In the genomic region with DNA sequence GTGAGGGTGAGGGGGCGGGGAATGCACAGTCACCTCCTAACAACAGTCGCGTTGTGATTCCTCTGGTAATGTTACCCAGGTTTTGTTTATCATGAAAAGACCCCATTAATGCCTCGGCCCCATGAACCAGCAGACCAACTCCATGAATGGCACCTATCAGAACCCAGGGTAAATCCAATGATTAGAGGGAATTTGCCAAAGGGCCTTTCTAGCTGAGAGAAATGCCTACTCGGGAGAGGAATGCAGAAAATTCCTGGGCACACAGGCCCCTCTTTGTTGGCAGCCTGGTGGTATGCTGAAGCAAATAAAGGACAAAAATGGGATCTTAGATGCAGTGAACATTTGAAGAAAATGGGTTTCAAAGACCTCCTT, we compare ENCODE assay signal across 9 mouse cellular contexts. TPM values are rescaled to one million over a fixed set of nuclear protein-coding genes. Genes with fewer than 3 reads are reported as not detected.
DNase-seq lines count a peak whose midpoint lies in the region; ATAC-seq lines count a peak whose summit lies in the region.
"Had no signal": no experiment of that assay in that cellular context is flagged by ENCODE, and none has a peak within 500 bp of the region (broad histone marks: within the 10 kb centered on the region; RNA-seq: fewer than 3 reads in every experiment).

No protein-coding gene starts in this region.

- H3K4me2 ChIP-seq in heart, embryonic 15.5 days: no peak overlapping the region
- H3K4me2 ChIP-seq in hindbrain, embryonic 12.5 days (replicated peaks): peak overlapping the region; percentile 38; the same call in 1 of the 2 replicates
- 0 out of 2 replicates have a peak overlapping the region, but pooled peaks have one; percentile 37 for H3K4me2 ChIP-seq in midbrain, embryonic 12.5 days (replicated peaks)

- whole genome bisulfite sequencing in heart, embryonic 15.5 days: 43% methylated on average over 5 of the region's 5 CpGs
- 7% methylated on average over 4 of the region's 5 CpGs for WGBS in hindbrain, embryonic 12.5 days
- WGBS in midbrain, embryonic 12.5 days: 6% methylated on average over 4 of the region's 5 CpGs

- no peak overlapping the region for H3K9ac ChIP-seq in heart, embryonic 15.5 days
- no peak overlapping the region for H3K9ac ChIP-seq in hindbrain, embryonic 12.5 days
- H3K9ac ChIP-seq in midbrain, embryonic 12.5 days (replicated peaks): no peak overlapping the region

- peak overlapping the region; percentile 15; the same call in 1 of the 2 replicates for H3K27ac ChIP-seq in heart, embryonic 15.5 days
- H3K27ac ChIP-seq in hindbrain, embryonic 12.5 days: peak overlapping the region; percentile 86
- peak overlapping the region; percentile 81 for H3K27ac ChIP-seq in midbrain, embryonic 12.5 days (replicated peaks)

- intact Hi-C loops in heart, postnatal 36 days (cut with DNase I): no loop called here

- H3K27me3 ChIP-seq in heart, embryonic 15.5 days: no peaks in the 10 kb centered on the region
- no peaks in the 10 kb centered on the region for H3K27me3 ChIP-seq in hindbrain, embryonic 12.5 days
- no peaks in the 10 kb centered on the region for H3K27me3 ChIP-seq in midbrain, embryonic 12.5 days

- no peaks in the 10 kb centered on the region for H3K36me3 ChIP-seq in heart, embryonic 15.5 days
- H3K36me3 ChIP-seq in hindbrain, embryonic 12.5 days: no peaks in the 10 kb centered on the region
- H3K36me3 ChIP-seq in midbrain, embryonic 12.5 days: no peaks in the 10 kb centered on the region

- peaks cover 38% of the 10 kb centered on the region for H3K4me1 ChIP-seq in heart, embryonic 15.5 days (replicated peaks)
- H3K4me1 ChIP-seq in hindbrain, embryonic 12.5 days: peaks cover 41% of the 10 kb centered on the region
- H3K4me1 ChIP-seq in midbrain, embryonic 12.5 days: peaks cover 67% of the 10 kb centered on the region

- H3K9me3 ChIP-seq in heart, embryonic 15.5 days (replicated peaks): no peaks in the 10 kb centered on the region
- no peaks in the 10 kb centered on the region for H3K9me3 ChIP-seq in hindbrain, embryonic 12.5 days (replicated peaks)
- no peaks in the 10 kb centered on the region for H3K9me3 ChIP-seq in midbrain, embryonic 12.5 days

- ATAC-seq in heart, embryonic 15.5 days (replicated peaks; ENCODE audit: insufficient number of reproducible peaks, insufficient read depth, low FRiP score, low read depth): no peak
- peak; percentile 75 for ATAC-seq in hindbrain, embryonic 12.5 days (ENCODE audit: low FRiP score)
- ATAC-seq in midbrain, embryonic 12.5 days (ENCODE audit: low FRiP score, low read depth): peak; percentile 75

- H3K4me3 ChIP-seq in heart, embryonic 15.5 days: no peak overlapping the region
- no peak overlapping the region for H3K4me3 ChIP-seq in hindbrain, embryonic 12.5 days
- no peak overlapping the region for H3K4me3 ChIP-seq in midbrain, embryonic 12.5 days

- DNase-seq in heart, postnatal 36 days: no peak
- peak; percentile 54 for DNase-seq in embryo, embryonic 11 days
- DNase-seq in layer of hippocampus, postnatal 14 days (ENCODE audit: low spot score in 2 of 2): no peak
- DNase-seq in right cerebral cortex, postnatal 25 days: no peak
- no peak for DNase-seq in cerebellum, adult 9-11 months
- DNase-seq: cerebellum, postnatal 36 days had no signal

RNA-seq across cellular contexts. Expression of a gene that starts 59.2 kb away (rescaled TPM):
- polyA plus RNA-seq in heart, embryonic 15.5 days (2015; fragmentation: Nextera tagmentation; extraction: Ambion mirVana): 2.8 and 3.3 TPM in 2 replicates
- not detected for total RNA-seq in heart, postnatal 36 days (2021)
- polyA plus RNA-seq in hindbrain, embryonic 12.5 days (2016; fragmentation: Nextera tagmentation; extraction: Ambion mirVana): 26.5 and 33.6 TPM in 2 replicates
- polyA plus RNA-seq in midbrain, embryonic 12.5 days (2016; fragmentation: Nextera tagmentation; extraction: Ambion mirVana): 12.4 and 14.4 TPM in 2 replicates
- total RNA-seq in layer of hippocampus, postnatal 14 days (2021): under 1 TPM; 0.10 to 0.12 TPM

Comparison
In these comparisons a context has a peak if more than half of its experiments do, and no peak if none do; other contexts are left out.
1. H3K27ac ChIP-seq: peak in every context shown above with its lines; median percentile 86 in hindbrain, embryonic 12.5 days; 81 in midbrain, embryonic 12.5 days; 15 in heart, embryonic 15.5 days.